Mouse (Mus musculus): ENCODE results near the gene Parpbp. TPM values are rescaled to one million over a fixed set of nuclear protein-coding genes. Genes with fewer than 3 reads are reported as not detected.

Gene Parpbp
- 12.6 and 22.4 TPM in 2 replicates for total RNA-seq (2014; fragmentation: Nextera tagmentation)
- 15.8 and 28.6 TPM in 2 replicates for total RNA-seq (2017)

- ATAC-seq (replicated peaks; ENCODE audit: low FRiP score, low TSS enrichment, poor library complexity, severe bottlenecking) = peak; percentile 99
Observed at GRCm38 (mm10) chr10:88146707-88147477, at the start of gene Parpbp, which contains the start of gene Nup37. Gene Parpbp, minus strand, starts transcription at chr10:88146941. Gene Nup37, plus strand, starts transcription at chr10:88146992.

- no peak for ATAC-seq (replicated peaks; ENCODE audit: low FRiP score, low TSS enrichment, poor library complexity, severe bottlenecking)
Observed at GRCm38 (mm10) chr10:88167438-88168077, 20.8 kb upstream of the Parpbp start.

- ATAC-seq (replicated peaks; ENCODE audit: low FRiP score, low TSS enrichment, poor library complexity, severe bottlenecking) = no peak
Observed at GRCm38 (mm10) chr10:88166158-88166557, 19.4 kb upstream of the Parpbp start.

GRCm38 (mm10) chr10:88162676-88163075, 15.9 kb upstream of the Parpbp start:
- ATAC-seq (replicated peaks; ENCODE audit: low FRiP score, low TSS enrichment, poor library complexity, severe bottlenecking) = no peak

- ATAC-seq (replicated peaks; ENCODE audit: low FRiP score, low TSS enrichment, poor library complexity, severe bottlenecking) = no peak
Observed at GRCm38 (mm10) chr10:88162096-88162495, 15.4 kb upstream of the Parpbp start.

GRCm38 (mm10) chr10:88151658-88152057, 4.9 kb upstream of the Parpbp start:
- ATAC-seq (replicated peaks; ENCODE audit: low FRiP score, low TSS enrichment, poor library complexity, severe bottlenecking) = no peak

GRCm38 (mm10) chr10:88150381-88150780, 3.6 kb upstream of the Parpbp start:
- no peak for ATAC-seq (replicated peaks; ENCODE audit: low FRiP score, low TSS enrichment, poor library complexity, severe bottlenecking)

GRCm38 (mm10) chr10:88146187-88146586, 554 bp downstream of the Parpbp start:
- ATAC-seq (replicated peaks; ENCODE audit: low FRiP score, low TSS enrichment, poor library complexity, severe bottlenecking) = peak; percentile 33

GRCm38 (mm10) chr10:88135630-88136029, 11.1 kb downstream of the Parpbp start:
- no peak for ATAC-seq (replicated peaks; ENCODE audit: low FRiP score, low TSS enrichment, poor library complexity, severe bottlenecking)

GRCm38 (mm10) chr10:88119721-88120120, 27.0 kb downstream of the Parpbp start:
- ATAC-seq (replicated peaks; ENCODE audit: low FRiP score, low TSS enrichment, poor library complexity, severe bottlenecking) = no peak

- ATAC-seq (replicated peaks; ENCODE audit: low FRiP score, low TSS enrichment, poor library complexity, severe bottlenecking) = no peak
Observed at GRCm38 (mm10) chr10:88113290-88113689, 33.5 kb downstream of the Parpbp start.

- ATAC-seq (replicated peaks; ENCODE audit: low FRiP score, low TSS enrichment, poor library complexity, severe bottlenecking) = no peak
Observed at GRCm38 (mm10) chr10:88106169-88106568, 40.6 kb downstream of the Parpbp start.

- no peak for ATAC-seq (replicated peaks; ENCODE audit: low FRiP score, low TSS enrichment, poor library complexity, severe bottlenecking)
Observed at GRCm38 (mm10) chr10:88090772-88091171, 56.0 kb downstream of the Parpbp start, which contains the start of gene Pmch. Gene Pmch, plus strand, starts transcription at chr10:88091072.

- ATAC-seq (replicated peaks; ENCODE audit: low FRiP score, low TSS enrichment, poor library complexity, severe bottlenecking) = no peak
Observed at GRCm38 (mm10) chr10:88067377-88067776, 79.4 kb downstream of the Parpbp start.

GRCm38 (mm10) chr10:88064872-88065271, 81.9 kb downstream of the Parpbp start:
- no peak for ATAC-seq (replicated peaks; ENCODE audit: low FRiP score, low TSS enrichment, poor library complexity, severe bottlenecking)

GRCm38 (mm10) chr10:88063436-88063835, 83.3 kb downstream of the Parpbp start:
- no peak for ATAC-seq (replicated peaks; ENCODE audit: low FRiP score, low TSS enrichment, poor library complexity, severe bottlenecking)

GRCm38 (mm10) chr10:88056950-88057649, 89.6 kb downstream of the Parpbp start:
- no peak for ATAC-seq (replicated peaks; ENCODE audit: low FRiP score, low TSS enrichment, poor library complexity, severe bottlenecking)

GRCm38 (mm10) chr10:88054233-88054985, 92.3 kb downstream of the Parpbp start:
- no peak for ATAC-seq (replicated peaks; ENCODE audit: low FRiP score, low TSS enrichment, poor library complexity, severe bottlenecking)

- no peak for ATAC-seq (replicated peaks; ENCODE audit: low FRiP score, low TSS enrichment, poor library complexity, severe bottlenecking)
Observed at GRCm38 (mm10) chr10:88046098-88046771, 100.5 kb downstream of the Parpbp start.

Data from megakaryocyte-erythroid progenitor cell, adult 5-6 weeks (primary cell).